Mouse (Mus musculus) cerebellum, postnatal 14 days (tissue): ENCODE measurements around the gene Zap70.

ENCODE experiments used
- DNase-seq, 2 experiments: peaks; one replicate each; pipeline ENCODE4 v3.0.0; 2021; ENCODE audit warnings: mixed read lengths in 2 of 2

Zap70 gene

DNA sequence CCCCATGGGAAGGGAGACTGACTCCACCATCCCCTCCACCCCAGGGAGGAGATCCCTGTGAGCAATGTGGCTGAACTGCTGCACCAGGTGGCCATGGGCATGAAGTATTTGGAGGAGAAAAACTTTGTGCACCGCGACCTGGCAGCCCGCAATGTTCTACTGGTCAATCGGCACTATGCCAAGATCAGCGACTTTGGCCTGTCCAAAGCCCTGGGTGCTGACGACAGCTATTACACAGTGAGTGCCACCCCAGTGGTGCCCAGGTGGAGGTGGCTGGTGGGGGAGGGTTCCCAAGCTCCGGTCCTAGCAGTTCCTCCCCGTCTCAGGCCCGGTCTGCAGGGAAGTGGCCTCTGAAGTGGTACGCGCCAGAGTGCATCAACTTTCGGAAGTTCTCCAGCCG lies 19.2 kb downstream of the Zap70 start:
- no peak for DNase-seq

DNA sequence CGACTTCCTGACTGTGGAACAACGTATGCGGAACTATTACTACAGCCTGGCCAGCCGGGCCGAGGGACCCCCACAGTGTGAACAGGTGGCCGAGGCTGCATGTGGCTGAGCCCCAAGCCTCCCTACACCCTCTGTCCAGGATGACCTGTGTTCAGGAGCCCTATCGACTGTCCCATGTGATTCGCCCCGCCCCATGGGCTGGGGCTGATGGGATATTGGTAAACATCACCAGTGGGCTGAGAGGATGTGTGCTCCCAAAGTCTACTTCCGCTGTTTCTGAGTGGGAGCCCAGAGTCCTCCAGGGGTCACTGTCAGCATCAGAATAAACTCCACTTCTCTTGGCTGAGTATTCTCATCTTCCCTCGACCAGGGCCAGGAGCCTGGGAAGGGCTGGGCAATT lies 20.9 kb downstream of the Zap70 start:
- DNase-seq = peak; percentile 57 to 59

DNA sequence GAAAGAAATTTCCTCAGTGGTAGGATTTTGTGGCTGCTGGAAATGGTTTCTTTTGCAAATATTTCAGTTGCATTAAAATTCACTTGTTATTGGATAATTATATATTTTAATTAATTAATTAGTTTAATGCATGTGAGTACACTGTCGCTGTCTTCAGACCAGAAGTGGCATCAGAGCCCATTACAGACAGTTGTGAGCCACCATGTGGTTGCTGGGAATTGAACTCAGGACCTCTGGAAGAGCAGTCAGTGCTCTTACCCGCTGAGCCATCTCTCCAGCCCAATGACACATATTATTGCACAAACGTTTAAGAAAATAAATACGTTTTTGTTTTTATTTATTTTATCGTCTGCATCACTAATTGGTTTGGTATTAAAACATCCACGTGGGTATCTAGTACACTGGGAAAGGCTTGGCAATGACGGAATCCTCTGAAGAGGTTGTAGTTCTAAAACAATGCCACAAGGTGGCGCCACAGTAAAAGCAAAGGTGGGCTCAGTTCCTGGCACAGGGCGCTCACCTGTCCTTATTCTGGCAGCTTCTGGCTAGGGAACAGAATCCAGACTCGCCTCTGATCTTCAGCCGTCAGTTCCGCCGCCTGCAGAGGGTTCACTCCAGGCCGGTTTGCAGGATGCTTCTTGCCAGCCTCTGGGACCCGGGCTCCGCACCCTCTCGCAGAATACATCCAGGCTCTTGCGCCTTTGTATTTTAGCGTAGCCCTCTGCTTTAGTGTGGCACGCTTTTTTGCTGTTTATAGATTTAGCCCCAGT lies 23.0 kb downstream of the Zap70 start:
- peak; percentile 96 to 97 for DNase-seq

DNA sequence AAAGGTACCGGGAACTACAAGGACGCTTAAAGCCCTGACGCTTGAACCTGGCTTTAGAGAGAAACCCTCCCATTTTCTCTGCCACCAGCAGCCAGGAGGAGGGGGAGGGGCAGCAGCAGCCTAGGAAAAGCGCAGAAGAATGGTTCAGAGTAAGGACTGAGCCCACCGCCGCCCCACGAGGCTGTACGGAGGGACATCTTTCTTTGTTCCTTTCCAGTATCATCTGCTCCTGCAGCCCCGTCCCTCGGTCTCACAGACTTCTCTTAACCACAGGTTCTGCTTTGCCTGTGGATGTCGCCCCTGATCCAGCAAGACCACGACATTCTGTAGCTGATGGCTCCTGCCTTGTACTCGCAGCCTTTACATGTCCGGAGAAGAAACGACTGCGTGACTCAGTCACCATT lies 23.6 kb downstream of the Zap70 start:
- peak; percentile 79 to 92 for DNase-seq

DNA sequence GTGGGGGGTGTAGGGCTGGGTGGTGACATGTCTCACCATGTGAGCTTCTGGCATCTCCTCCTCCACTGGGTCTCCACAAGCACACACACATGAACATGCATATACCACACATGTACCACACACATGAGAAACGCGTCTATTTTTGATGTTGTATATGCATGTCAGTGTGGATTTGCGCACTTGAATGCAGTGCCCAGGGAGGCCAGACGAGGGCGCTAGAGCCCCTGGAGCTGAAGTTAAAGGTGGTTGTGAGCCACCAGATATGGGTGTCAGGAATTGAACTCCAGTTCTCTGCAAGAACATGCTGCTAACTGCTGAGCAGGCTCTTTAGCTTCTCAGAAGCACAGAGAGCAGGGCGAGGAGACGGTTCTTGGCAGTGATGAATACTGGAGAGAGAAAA lies 24.8 kb downstream of the Zap70 start:
- peak; percentile 38 to 58 for DNase-seq

DNA sequence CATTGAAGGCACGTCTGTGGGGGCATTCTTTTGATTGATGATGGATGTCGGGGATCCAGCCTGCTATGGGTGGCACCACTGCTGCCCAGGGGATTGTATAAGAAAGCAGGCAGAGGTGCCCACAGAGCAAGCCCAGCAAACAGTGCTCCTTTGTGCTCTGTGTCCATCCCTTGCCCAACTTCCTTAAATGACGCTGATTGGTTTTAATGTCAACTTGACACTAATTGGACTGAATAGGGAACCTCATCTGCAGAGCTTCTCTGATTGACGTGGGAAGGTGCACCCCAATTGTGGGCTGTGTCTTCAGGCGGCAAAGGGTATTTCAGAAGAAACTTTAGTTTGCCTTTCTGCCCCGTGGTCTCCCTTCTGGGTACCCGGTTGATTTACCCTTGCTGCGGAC lies 27.8 kb downstream of the Zap70 start:
- no peak for DNase-seq

DNA sequence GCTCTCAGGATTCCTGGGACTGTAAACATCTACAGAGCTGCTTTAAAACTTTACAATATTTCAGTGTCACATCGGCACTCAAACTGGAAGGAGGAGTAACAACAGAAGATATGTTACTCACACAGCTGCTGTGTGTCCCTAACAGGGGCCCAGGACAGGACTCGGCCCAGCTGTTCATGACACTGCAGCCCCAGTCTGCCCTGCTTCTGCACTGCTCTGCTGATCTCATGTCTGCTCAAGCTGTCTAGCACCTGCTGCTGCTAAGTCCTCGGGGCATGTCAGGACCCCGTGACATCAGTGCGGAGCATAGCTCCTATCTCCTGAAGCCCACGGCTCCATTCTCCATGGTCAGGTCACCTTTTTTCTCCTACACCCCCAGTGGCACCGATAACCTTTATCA lies 35.1 kb downstream of the Zap70 start:
- DNase-seq = no peak

DNA sequence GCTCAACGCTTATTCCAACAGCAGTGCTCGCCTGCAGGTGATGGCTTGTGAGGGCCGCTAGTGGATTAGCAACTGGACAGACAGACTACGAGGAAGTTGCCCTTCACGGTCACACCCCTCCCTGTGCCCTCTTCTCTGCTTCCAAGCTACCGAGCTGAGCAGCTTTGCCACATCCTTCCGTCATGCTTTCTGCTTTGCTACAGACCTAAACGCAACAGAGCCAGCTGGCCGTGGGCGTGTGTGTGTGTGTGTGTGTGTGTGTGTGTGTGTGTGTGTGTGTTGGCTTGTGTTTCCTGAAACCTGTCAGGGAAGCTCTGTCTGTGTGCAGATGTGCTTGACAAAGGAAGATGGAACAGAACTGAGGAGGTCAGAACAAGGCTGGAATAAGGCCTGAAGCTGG lies 35.9 kb downstream of the Zap70 start:
- no peak for DNase-seq

DNA sequence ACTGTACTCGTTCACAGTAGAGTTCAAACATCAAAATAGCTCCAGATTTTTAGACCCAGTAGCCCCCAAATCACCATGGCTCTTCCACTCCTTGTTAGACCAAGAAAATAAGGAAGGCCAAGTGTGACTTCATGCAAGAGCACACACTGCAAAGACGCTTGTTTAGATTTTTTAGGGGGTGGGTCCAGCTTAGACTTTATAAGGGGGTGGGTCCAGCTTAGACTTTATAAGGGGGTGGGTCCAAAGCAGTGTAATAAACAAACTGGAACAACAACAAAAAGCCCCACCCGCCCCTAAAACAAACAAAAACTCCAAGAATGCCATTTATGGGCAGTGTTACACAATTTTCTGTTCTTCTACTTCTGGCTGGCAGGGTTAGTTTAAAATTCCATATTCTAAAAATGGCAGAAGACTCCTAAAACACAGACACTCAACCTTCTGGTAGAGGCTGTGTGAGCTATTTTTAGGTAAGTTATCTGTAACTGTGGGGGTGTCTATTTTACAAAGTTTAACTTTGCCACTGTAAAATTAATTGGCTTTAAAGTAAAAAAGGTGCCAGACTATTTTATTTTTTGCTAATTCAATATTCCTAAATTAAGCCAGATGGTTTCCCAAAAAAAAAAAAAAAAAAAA lies 38.9 kb downstream of the Zap70 start:
- no peak for DNase-seq

DNA sequence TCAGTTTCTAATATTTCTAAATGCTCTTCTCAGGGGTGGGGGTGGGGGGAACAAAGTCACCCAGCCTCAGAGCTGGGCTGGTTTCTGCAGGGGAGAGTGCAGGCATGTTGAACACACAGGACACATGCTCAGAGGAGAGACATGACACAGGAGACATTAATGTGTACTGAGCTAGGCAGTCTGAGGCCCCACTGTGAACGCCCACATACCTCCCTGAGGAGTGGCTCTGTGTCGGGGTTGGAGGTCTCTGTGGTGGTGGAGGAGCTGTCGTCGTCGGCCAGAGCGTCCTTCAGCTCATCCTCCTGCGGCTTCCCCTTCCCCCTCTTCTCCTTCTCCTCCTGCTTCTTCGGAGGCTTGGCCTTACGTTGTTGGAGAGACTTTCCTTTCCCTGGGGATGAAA lies 42.7 kb downstream of the Zap70 start:
- DNase-seq = no peak

DNA sequence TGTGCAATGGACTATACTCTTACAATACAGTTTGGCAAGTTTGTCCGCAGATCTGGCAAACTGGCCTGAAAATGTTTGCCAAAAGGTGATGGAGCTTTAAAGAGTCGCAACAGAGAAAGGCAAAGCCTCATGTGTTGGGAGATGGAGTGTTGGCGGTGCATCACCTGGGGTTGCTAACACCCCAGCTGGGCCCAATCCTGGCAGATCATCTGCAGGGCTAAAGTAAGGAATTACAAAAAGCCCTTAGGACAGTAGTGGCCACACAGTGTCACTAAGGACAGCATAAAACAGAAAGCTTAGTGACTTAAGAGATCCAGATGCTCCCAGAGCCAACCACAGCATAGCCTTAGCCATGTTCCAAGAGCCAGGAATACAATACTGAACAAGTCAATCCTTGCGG lies 43.2 kb downstream of the Zap70 start:
- no peak for DNase-seq

DNA sequence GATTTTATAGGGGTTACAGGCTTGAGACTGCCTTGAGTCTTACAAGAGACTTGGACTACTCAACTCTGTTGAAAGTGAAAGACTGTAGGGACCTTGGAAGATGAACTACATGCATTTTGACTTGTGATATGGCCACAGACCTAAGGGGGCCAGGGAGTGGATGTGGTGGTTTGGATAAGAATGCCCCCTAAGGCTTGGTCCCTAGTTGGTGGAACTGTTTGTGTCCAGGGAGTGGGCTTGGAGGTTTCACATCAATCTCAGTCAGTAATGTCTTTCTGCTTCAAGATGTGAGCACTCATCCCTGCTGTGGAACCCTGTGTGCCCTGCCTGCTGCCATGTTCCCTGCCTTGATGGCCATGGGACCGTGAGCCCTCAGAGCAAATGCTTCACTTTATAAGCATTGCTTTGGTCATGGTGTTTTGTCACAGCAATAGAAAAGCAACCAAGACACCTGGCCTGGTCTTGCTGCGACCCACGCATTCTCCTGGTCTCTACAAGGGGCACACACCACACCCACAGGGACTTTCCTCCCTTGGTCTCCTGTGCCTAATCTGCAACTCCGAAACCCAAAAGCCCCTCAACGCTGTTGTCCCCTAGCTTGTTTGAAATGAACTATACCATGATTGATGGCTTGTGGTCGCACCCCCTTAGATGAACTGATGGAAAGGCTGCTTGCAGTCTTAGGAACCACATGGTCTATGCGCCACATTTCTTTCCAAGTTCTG lies 44.7 kb downstream of the Zap70 start:
- DNase-seq = no peak

DNA sequence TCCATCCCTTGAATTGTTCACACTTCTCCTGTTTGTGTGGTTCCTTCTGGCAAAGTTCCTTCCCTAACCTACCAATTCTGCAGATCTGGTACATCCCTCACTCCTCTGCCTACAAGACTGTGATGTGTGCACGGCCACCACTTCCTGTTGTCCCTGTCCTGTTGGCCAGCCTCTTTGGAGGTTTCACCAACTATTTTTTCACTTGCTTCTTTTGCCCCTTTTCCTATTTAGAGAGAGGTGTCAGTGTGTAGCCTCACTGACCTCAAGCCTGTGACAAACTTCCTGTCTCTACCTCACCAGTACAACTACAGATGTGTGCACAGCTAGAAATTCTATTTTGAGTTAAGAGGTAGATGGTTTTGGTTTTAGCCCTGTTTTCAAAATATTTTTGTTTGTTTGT lies 45.5 kb downstream of the Zap70 start:
- DNase-seq = no peak

DNA sequence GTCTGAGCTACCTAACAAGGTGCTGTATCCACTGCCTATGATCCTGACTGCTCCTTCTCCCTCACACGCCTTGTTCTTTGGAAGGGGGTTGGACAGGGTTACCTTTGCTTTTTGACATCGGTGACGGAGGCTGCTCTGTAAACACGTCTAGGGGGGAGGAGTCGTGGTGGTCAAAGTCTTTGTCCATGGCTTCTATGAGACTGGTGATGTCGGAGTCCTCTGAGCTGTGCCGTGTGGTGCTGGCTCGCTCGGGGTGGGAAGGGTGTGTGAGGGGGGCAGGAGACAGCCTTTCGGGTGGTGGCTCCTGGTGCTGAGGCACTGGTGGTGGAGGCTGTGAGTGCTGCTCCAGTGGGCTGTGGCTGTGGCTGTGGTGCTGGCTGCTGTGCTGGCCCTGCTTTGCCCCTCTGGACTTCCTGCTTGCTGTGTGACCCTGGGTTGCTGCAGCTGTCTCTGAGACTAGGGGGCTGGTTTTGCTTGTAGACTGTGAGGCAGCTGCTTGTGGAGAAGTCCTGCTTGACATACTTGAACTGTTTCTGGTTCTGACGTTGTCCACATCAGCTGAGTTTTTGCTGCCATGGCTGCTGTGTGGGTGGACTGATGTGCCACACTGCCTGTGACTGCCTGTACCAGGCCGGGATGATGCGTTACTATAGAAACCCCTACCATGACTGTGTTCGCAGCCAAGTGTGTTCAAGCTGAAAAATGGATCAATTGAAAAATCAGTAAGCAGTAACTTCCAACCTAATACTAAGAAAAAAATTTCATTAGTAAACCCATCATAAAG lies 46.4 kb downstream of the Zap70 start:
- DNase-seq = no peak

DNA sequence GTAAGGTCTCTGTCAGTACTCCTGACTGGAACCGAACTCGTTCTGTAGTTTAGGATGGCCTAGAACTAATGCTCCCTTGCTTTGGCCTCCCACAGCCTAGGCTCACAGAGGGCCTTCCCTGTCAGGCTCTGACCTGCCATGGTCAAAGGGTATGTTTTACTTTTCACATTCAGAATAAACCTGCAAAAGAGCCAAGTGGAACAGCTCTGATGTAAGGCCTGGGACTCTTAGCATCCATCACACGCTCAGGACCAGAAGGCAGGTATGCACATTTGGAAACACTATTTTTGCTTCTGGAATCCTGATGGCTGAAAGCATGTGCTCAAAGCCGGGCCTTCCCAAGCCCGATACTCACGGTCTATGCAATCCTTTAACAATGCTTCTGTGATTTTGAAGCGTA lies 50.2 kb downstream of the Zap70 start:
- DNase-seq = no peak

DNA sequence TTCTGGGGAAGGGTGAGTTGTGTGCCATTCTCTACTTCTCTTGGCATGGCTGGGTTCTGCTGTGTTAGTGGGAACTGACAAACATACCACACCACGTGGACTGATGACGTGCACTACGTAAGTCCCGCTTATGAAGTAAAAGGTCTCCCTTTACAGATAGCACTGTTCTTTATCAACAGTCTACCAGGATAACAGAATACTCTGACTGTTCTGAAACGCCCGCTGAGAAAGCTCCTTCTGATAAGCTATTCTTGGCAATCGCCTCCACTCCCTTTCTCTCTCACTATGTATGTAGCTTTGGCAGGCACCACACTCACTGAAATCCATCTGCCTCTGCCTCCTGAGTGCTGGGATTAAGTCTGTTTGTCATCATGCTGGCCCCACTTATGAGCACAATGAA lies 51.8 kb downstream of the Zap70 start:
- DNase-seq = peak; percentile 25 to 54

DNA sequence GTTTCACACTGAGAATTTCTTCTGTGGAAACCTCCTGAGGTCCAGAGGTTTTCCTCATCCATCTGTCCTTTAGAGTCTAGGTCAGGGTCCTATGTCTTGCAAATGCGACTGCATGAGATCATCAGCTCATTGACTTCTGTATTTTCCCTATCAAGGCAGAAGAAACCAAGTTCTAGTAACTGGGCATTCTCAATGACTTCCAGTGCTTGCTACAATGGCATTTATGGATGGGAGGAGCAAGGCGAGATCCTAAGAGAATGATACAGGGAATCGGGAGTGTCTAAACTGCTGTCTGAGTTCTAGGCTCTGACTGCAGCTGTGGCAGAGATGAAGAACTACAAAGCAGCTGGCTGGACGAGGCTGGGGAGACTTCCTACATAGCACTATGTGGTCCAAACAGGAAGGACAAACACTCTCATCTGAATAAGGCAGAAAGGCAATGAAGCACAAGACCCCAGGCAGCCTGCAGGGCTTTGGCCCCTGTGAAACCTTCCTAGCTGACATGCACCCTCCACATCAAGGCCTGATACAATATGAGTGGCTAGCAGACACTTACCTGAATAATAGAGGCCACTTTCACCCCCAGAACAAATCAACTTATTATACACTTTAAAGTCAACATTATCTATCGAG lies 52.8 kb downstream of the Zap70 start:
- no peak for DNase-seq

DNA sequence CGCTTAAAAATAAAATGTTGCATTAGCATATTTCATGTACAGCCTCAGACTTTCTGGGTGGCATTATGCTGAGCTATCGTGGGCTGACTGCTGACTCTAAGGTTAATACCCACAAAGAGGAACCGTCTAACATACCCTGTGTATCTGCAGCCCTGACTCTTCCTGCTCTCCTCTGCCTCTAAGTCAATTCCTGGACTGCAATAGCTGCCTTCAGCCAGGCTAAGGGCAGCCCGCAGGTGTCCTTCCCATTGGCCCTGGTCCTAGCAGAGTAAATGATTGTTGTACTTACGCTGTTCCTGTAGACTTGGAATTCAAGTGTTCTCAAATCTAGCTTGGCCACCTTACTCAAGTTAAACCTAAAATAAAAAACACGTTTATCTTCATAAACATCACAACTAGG lies 53.6 kb downstream of the Zap70 start:
- DNase-seq = no peak

DNA sequence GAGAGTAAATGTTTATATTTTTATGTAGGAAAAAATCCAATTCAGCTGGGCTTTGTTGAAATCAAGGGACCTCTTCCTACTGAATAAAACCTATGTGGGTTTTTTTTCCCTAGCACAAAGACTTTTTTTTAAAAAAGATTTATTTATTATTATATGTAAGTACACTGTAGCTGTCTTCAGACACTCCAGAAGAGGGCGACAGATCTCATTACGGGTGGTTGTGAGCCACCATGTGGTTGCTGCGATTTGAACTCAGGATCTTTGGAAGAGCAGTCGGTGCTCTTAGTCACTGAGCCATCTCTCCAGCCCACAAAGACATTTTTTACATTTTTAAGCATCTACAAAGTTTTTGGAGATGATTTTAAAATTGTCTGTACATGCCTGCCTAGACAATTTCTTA lies 60.3 kb downstream of the Zap70 start:
- DNase-seq = peak in 1 of 2 experiments; percentile 17

DNA sequence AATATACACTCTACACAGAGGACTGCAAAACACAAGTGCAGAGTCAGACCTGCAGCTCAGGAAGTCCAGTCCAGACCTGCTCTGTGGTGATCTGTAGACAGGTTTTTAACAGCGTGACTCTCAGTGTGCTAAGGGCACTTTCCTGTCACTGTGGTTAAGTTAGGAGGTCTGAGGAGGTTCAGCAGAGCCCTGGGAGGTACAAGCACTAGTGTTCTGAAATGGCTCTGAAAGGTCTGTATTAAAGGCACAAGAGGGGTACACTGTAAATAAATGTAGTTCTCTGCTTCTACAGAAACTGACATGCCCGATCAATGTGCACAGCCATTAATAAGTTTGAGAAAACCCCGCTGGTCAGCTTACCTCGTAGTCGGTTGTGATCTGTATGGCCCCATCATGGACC lies 62.8 kb downstream of the Zap70 start:
- no peak for DNase-seq

DNA sequence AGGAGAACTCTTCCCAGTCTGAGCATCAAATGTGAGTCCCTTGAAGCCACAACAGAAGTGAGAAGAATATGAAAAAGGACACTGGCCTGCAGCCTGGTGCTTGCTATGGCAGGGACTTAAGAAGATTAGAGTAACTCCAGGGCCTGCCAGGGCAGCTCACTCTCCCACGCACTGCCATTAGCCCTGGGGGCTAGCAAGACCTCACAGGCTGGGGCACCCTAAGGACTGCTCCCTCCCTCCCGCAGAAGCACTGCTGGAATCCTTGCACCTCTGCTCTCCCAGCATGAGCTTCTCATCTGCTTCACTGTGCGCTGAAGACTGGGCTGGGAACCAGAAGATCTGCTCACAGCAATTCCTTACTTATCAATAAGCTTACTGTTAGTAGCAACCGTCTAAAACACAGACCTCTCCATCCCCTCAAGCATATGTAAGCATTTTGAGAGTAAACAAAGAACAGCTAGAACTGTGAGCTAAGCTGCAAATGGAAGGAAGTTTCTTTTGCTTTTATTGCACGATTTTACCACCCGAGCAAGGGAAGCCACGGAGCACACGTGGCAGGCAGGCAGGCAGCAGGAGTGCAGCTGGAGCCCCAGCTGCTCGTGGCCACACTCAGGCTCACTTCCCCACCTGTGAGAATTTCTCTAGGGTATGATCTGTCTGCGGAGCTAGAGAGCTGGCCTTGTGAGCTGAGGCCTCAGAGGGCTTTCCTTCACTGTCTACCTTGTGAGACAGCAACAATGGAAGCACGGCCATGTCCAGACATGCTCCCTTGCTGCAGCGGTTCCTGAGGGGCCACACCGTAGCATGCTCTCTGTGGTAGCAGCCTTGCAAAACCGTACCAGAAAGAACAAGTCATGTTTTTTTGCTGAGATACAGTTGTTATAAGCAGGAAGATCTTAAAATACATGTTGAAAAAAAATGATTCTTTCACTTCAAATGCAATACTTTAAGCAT lies 69.6 kb downstream of the Zap70 start:
- DNase-seq = no peak
